Mouse (Mus musculus) myocyte (in vitro differentiated cells): Measurements from ENCODE around the gene Ddah1.

Experiments
- E2F4 ChIP-seq: IDR thresholded peaks from one replicate; pipeline ENCODE4 v1.6.1; 2011; ENCODE audit warnings: mild to moderate bottlenecking, control low read depth, moderate library complexity; ENCODE audit not compliant: insufficient read depth
- MYOG ChIP-seq, 3 experiments: IDR thresholded peaks; one replicate each; pipeline ENCODE4 v1.6.1; 2011; ENCODE audit warnings: control low read depth in 2 of 3, low read depth in 2 of 3, mild to moderate bottlenecking in 2 of 3; ENCODE audit not compliant: insufficient read length in 2 of 3, control insufficient read depth in 1 of 3, insufficient read depth in 1 of 3
- POLR2A ChIP-seq: IDR thresholded peaks from one replicate; pipeline ENCODE4 v1.6.1; 2011; ENCODE audit warnings: low read depth, mild to moderate bottlenecking, control low read depth, moderate library complexity; ENCODE audit not compliant: insufficient read length
- TCF12 ChIP-seq: IDR thresholded peaks from one replicate; pipeline ENCODE4 v1.6.1; 2011; ENCODE audit warnings: mild to moderate bottlenecking, control low read depth; ENCODE audit not compliant: poor library complexity, insufficient read depth, severe bottlenecking
- TCF3 ChIP-seq: IDR thresholded peaks from one replicate; pipeline ENCODE4 v1.6.1; 2011; ENCODE audit warnings: low read depth, control low read depth; ENCODE audit not compliant: insufficient read length

DNA sequence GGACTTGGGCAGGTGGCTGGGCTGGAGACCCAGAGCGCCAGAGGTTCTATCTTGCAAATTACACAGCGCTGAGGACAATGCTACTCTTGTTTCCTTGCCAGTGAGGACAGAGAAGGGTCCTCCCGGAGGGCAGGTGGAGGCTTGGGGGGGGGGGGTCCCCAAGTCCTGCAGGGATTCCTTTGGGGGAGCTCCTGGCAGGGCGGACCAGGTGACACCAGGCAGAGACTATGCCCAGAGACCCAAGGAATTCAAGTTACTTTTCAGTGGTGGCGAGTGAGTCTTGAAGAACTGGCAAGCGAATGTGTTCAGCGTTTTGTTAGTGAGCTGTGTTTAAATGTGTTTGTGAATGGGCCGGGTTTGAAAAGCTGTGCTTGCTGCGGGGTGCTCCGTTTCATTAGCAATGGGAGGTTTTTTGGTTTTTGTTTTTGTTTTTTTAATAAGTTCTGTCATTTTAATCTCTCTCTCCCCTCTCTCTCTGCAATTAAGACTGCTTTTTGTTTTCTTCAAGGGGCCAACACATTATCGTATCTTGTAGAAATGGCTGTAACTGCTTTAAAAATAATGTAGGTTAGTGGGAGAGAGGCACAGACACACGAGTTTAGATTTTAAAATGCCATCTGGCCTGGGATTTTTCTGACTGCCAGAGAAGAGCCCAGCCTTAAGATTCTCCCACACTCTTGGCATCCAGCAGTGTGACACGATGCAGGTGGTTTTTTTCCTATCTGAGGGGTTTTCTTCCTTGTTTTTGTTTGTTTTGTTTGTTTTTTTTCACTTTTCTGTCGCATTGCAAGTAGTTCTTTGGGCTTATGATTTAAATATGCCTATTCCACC, 1.1 kb downstream of the Ddah1 start:
- TF ChIP-seq TCF12 (no peak), E2F4 (no peak), POLR2A (no peak), TCF3 (no peak), MYOG (IDR thresholded peaks at IDR 0.05; ENCODE audit: control insufficient read depth in 1 of 3, insufficient read depth in 1 of 3, insufficient read length in 2 of 3, low read depth in 2 of 3) (no peak)
